Mouse (Mus musculus) left cerebral cortex, adult 18-20 months (tissue): Measurements from ENCODE around the gene Armcx1. TPM values are rescaled to one million over a fixed set of nuclear protein-coding genes. Genes with fewer than 3 reads are reported as not detected.
A peak's percentile ranks its signal among the peaks of the same experiment; 100 is the strongest.
"Not testable (repeated sequence)": the region's sequence is repeated elsewhere in the genome, so short reads cannot be mapped to it uniquely, and the experiment has no call there.

Experiments
- DNase-seq, 2 experiments: peaks; one replicate each; pipeline ENCODE4 v3.0.0; 2021 to 2022; ENCODE audit warnings: low spot score in 2 of 2, mixed read lengths in 1 of 2
- microRNA-seq, 2 experiments: library from miRNA; unstranded; fragments of <30 nt; microRNA quantifications; one replicate each; pipeline ENCODE4 v1.2.0; 2021
- total RNA-seq, 2 experiments: library from RNA; stranded (reverse); gene quantifications; 2 replicates each; pipeline ENCODE4 v1.2.3; 2021

Armcx1 gene
- total RNA-seq, 2 experiments from 2014 or later, result 69.4 to 76.9 TPM

GRCm38 (mm10) chrX:134756434-134757292, 38.9 kb downstream of the Armcx1 start, which contains the start of gene Armcx3:
Gene Armcx3, plus strand, starts transcription at chrX:134756595.
- peak; percentile 44 to 57 for DNase-seq

- DNase-seq, result peak in 1 of 2 experiments; percentile 5
Observed at GRCm38 (mm10) chrX:134757293-134757995, 39.7 kb downstream of the Armcx1 start.

GRCm38 (mm10) chrX:134763428-134764198, 45.9 kb downstream of the Armcx1 start:
- DNase-seq, result not testable (repeated sequence)

Small RNAs within 50 kb of the gene (microRNA-seq; reads per million reads assigned to microRNA genes)
- gene Mir7093, result 0 to 1.7 reads per million in 2 experiments

Other genes with a start within 250 kb of the Armcx1 start
- gene Taf7l, start 241.5 kb upstream of the Armcx1 start, total RNA-seq, result not detected
- 10 to 100 TPM; 14.2 to 18.6 TPM for gene Timm8a1, start 176.1 kb upstream of the Armcx1 start, total RNA-seq
- 1 to 10 TPM in 1 of 2 experiments, under 1 TPM in 1; 0.89 to 1.3 TPM for gene Btk, start 134.4 kb upstream of the Armcx1 start, total RNA-seq
- gene Rpl36a, start 132.3 kb upstream of the Armcx1 start, total RNA-seq, result 100 to 1,000 TPM; 131 to 132 TPM
- 10 to 100 TPM; 11.4 to 12.1 TPM for gene Gla, start 116.8 kb upstream of the Armcx1 start, total RNA-seq
- 100 to 1,000 TPM; 161 to 167 TPM for gene Hnrnph2, start 116.8 kb upstream of the Armcx1 start, total RNA-seq
- gene Armcx4, start 31.4 kb upstream of the Armcx1 start, total RNA-seq, result 10 to 100 TPM; 36.1 to 38.8 TPM
- gene Armcx6, start 33.5 kb downstream of the Armcx1 start, total RNA-seq, result 1 to 10 TPM; 5.9 to 7.3 TPM
- gene Armcx3, start 38.6 kb downstream of the Armcx1 start, total RNA-seq, result 10 to 100 TPM; 70.4 to 79.8 TPM
- 10 to 100 TPM; 87.5 to 94.1 TPM for gene Armcx2, start 91.3 kb downstream of the Armcx1 start, total RNA-seq
- not detected for gene Nxf2, start 246.8 kb downstream of the Armcx1 start, total RNA-seq